Mouse (Mus musculus) neural tube, embryonic 11.5 days (tissue): ENCODE measurements around the gene Kat2b. TPM values are rescaled to one million over a fixed set of nuclear protein-coding genes. Genes with fewer than 3 reads are reported as not detected.
"Not testable (repeated sequence)": the region's sequence is repeated elsewhere in the genome, so short reads cannot be mapped to it uniquely, and the experiment has no call there.

Source experiments
- ATAC-seq: fragments of 200-750 bp; cut with Nextera tagmentation; 2 replicates; pipeline ENCODE4 v1.8.0; 2017; ENCODE audit warnings: moderate number of reproducible peaks, mild to moderate bottlenecking, moderate TSS enrichment, moderate library complexity; ENCODE audit not compliant: insufficient read depth, low FRiP score, low TSS enrichment
- DNase-seq: peaks from one replicate; pipeline ENCODE4 v3.0.0-alpha.2; 2015; ENCODE audit warnings: low spot score
- H3K27ac ChIP-seq: fragments of 300-500 bp; sonication (generic); 2 replicates; pipeline ENCODE4 v1.5.1; 2014; ENCODE audit warnings: low read depth, mild to moderate bottlenecking, low read length
- H3K27me3 ChIP-seq: fragments of 300-500 bp; sonication (generic); 2 replicates; pipeline ENCODE4 v1.6.1; 2014; ENCODE audit warnings: mild to moderate bottlenecking, low read length, mixed read lengths; ENCODE audit not compliant: control insufficient read depth, insufficient read depth
- H3K36me3 ChIP-seq: fragments of 300-500 bp; sonication (generic); 2 replicates; pipeline ENCODE4 v1.6.1; 2014; ENCODE audit warnings: mild to moderate bottlenecking, low read length, moderate library complexity, mixed read lengths; ENCODE audit not compliant: control insufficient read depth, insufficient read depth
- H3K4me1 ChIP-seq: fragments of 300-500 bp; sonication (generic); 2 replicates; pipeline ENCODE4 v1.6.1; 2014; ENCODE audit warnings: low read length, mixed read lengths; ENCODE audit not compliant: control insufficient read depth, insufficient read depth
- H3K4me2 ChIP-seq: fragments of 300-500 bp; sonication (generic); 2 replicates; pipeline ENCODE4 v1.6.1; 2014; ENCODE audit warnings: low read depth, mild to moderate bottlenecking, moderate library complexity
- H3K4me3 ChIP-seq: fragments of 300-500 bp; sonication (generic); 2 replicates; pipeline ENCODE4 v1.5.1; 2014; ENCODE audit warnings: low read depth, low read length
- H3K9ac ChIP-seq: fragments of 300-500 bp; sonication (generic); 2 replicates; pipeline ENCODE4 v1.6.1; 2014; ENCODE audit warnings: mild to moderate bottlenecking, low read length
- H3K9me3 ChIP-seq: fragments of 300-500 bp; sonication (generic); 2 replicates; pipeline ENCODE4 v1.6.1; 2016; ENCODE audit warnings: low read length; ENCODE audit not compliant: control insufficient read depth
- WGBS: fragments of 180-500 bp; shearing (Covaris S2); extraction: QIAGEN DNeasy Blood & Tissue Kit; methylation state at CpG from one replicate; pipeline ENCODE4 v1.1.7; 2014; 5-methylcytosine and 5-hydroxymethylcytosine counted together
- polyA plus RNA-seq: library from polyadenylated mRNA; unstranded; fragments of >200 nt; fragmentation: Nextera tagmentation; extraction: Ambion mirVana; gene quantifications from 2 replicates; pipeline ENCODE4 v1.2.1, GENCODE M21; 2014

Kat2b gene
- polyA plus RNA-seq = 4.4 and 5.2 TPM in 2 replicates

DNA sequence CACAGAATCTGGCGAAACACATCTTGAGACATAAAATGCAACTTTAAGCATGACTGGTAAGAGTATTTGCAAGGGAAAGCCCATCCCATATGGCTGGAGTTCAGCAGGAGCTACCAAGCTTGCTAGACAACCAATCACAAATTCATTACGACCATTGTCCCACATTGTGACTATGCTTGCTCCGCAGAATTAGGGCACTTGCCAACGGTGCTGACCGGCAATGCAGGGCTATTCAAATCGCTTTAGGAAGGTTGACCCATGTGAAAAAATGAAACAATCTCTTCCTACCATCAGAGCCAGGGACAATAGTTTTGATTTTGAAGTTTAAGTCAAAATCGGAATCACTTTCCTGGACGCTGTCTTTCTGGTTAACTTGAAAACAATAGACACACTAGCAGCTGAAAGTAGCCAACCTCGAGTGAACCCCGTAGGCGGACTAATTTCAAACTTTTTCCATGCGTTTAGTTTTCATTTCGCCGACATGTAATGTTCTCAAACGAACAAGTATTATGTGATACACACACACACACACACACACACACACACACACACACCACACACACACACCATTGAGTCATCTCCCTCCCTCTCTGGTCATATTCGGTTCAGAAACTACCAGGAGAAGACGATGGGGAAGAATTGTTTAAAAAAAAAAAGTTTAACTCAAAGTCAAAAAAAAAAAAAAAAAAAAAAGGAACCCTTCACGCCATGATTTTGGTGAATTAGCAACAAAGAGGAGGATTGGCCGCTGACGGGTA is at the start of gene Kat2b:
Gene Kat2b, plus strand, starts transcription at position 701 of the 758 bp plus-strand sequence.
- Histone ChIP-seq H3K36me3 (no peaks in the 10 kb centered on the region), H3K4me1 (peaks cover 5% of the 10 kb centered on the region; the same call in 1 of the 2 replicates), H3K9me3 (no peaks in the 10 kb centered on the region), H3K4me2 (peak within 1 kb of the TSS; percentile 90), H3K27ac (peak within 1 kb of the TSS; percentile 92), H3K27me3 (no peaks in the 10 kb centered on the region), H3K9ac (peak within 1 kb of the TSS; percentile 91), H3K4me3 (peak within 1 kb of the TSS; percentile 89)
- 3% methylated on average over 20 of the region's 20 CpGs for WGBS
- no peak for DNase-seq
- 0 out of 2 replicates have a peak, but pooled peaks have one; percentile 13 for ATAC-seq

- Histone ChIP-seq H3K9me3 (no peaks in the 10 kb centered on the region), H3K4me2 (no peak overlapping the region), H3K4me1 (no peaks in the 10 kb centered on the region), H3K9ac (no peak overlapping the region), H3K27me3 (no peaks in the 10 kb centered on the region), H3K4me3 (no peak overlapping the region), H3K36me3 (no peaks in the 10 kb centered on the region), H3K27ac (no peak overlapping the region)
- no peak for ATAC-seq
- DNase-seq = no peak
Measured at GRCm38 (mm10) chr17:53519364-53519763, 47.3 kb upstream of the Kat2b start.

- Histone ChIP-seq H3K4me2 (no peak overlapping the region), H3K4me1 (no peaks in the 10 kb centered on the region), H3K27ac (no peak overlapping the region), H3K36me3 (no peaks in the 10 kb centered on the region), H3K27me3 (no peaks in the 10 kb centered on the region), H3K9me3 (no peaks in the 10 kb centered on the region), H3K4me3 (no peak overlapping the region), H3K9ac (no peak overlapping the region)
- DNase-seq (no peak), ATAC-seq (no peak)
Measured at GRCm38 (mm10) chr17:53520509-53520908, 46.2 kb upstream of the Kat2b start.

- Histone ChIP-seq H3K36me3 (no peaks in the 10 kb centered on the region), H3K4me3 (no peak overlapping the region), H3K4me1 (no peaks in the 10 kb centered on the region), H3K9ac (no peak overlapping the region), H3K27ac (no peak overlapping the region), H3K4me2 (no peak overlapping the region), H3K9me3 (no peaks in the 10 kb centered on the region), H3K27me3 (no peaks in the 10 kb centered on the region)
- ATAC-seq (no peak), DNase-seq (no peak)
- WGBS = 99% methylated on average over 2 of the region's 2 CpGs
Measured at GRCm38 (mm10) chr17:53528034-53528433, 38.6 kb upstream of the Kat2b start.

GRCm38 (mm10) chr17:53531160-53531559 is 35.5 kb upstream of the Kat2b start:
- Histone ChIP-seq H3K27me3 (no peaks in the 10 kb centered on the region), H3K4me3 (no peak overlapping the region)

GRCm38 (mm10) chr17:53532425-53532824 is 34.2 kb upstream of the Kat2b start:
- Histone ChIP-seq H3K9ac (no peak overlapping the region), H3K4me2 (no peak overlapping the region), H3K27me3 (no peaks in the 10 kb centered on the region), H3K27ac (no peak overlapping the region), H3K4me3 (no peak overlapping the region), H3K36me3 (no peaks in the 10 kb centered on the region), H3K9me3 (no peaks in the 10 kb centered on the region), H3K4me1 (no peaks in the 10 kb centered on the region)
- WGBS = 84% methylated on average over 2 of the region's 2 CpGs
- ATAC-seq (no peak), DNase-seq (no peak)

More at GRCm38 (mm10) chr17:53531160-53531559, 35.5 kb upstream of the Kat2b start:
- Histone ChIP-seq H3K36me3 (no peaks in the 10 kb centered on the region), H3K9ac (no peak overlapping the region), H3K27ac (no peak overlapping the region), H3K4me2 (no peak overlapping the region), H3K9me3 (no peaks in the 10 kb centered on the region), H3K4me1 (no peaks in the 10 kb centered on the region)
- DNase-seq (no peak), ATAC-seq (no peak)
- 52% methylated on average over 2 of the region's 2 CpGs for WGBS

GRCm38 (mm10) chr17:53539351-53539750 is 27.3 kb upstream of the Kat2b start, which contains the start of gene Pp2d1:
Gene Pp2d1, minus strand, starts transcription at chr17:53539451.
- not testable (repeated sequence) for DNase-seq, H3K27me3 ChIP-seq, H3K9ac ChIP-seq, H3K36me3 ChIP-seq, H3K4me1 ChIP-seq, H3K4me2 ChIP-seq, H3K4me3 ChIP-seq, H3K9me3 ChIP-seq, H3K27ac ChIP-seq, ATAC-seq
- 88% methylated on average over 2 of the region's 2 CpGs for WGBS

GRCm38 (mm10) chr17:53542536-53542935 is 24.1 kb upstream of the Kat2b start:
- H3K9ac ChIP-seq = no peak overlapping the region
- H3K4me2 ChIP-seq = no peak overlapping the region
- ATAC-seq (no peak), DNase-seq (no peak)
- no peaks in the 10 kb centered on the region for H3K9me3 ChIP-seq
- no peak overlapping the region for H3K27ac ChIP-seq
- H3K27me3 ChIP-seq = no peaks in the 10 kb centered on the region
- 88% methylated on average over 4 of the region's 4 CpGs for WGBS
- no peaks in the 10 kb centered on the region for H3K4me1 ChIP-seq
- no peaks in the 10 kb centered on the region for H3K36me3 ChIP-seq
- H3K4me3 ChIP-seq = no peak overlapping the region
